ENCODE assay signal across 9 mouse cellular contexts in genomic region chr9:86360536-86360935, GRCm38 (mm10).
A peak's percentile ranks its signal among the peaks of the same experiment; 100 is the strongest.
DNase-seq lines count a peak whose midpoint lies in the region; ATAC-seq lines count a peak whose summit lies in the region.
"Had no signal": no experiment of that assay in that cellular context is flagged by ENCODE, and none has a peak within 500 bp of the region (broad histone marks: within the 10 kb centered on the region; RNA-seq: fewer than 3 reads in every experiment).

No protein-coding gene starts in this region.

- H3K27me3 ChIP-seq in hindbrain, embryonic 13.5 days: no peaks in the 10 kb centered on the region
- H3K27me3 ChIP-seq in hindbrain, embryonic 12.5 days: no peaks in the 10 kb centered on the region

- peaks cover 3% of the 10 kb centered on the region; the same call in 1 of the 2 replicates for H3K4me1 ChIP-seq in hindbrain, embryonic 13.5 days (replicated peaks)
- no peaks in the 10 kb centered on the region for H3K4me1 ChIP-seq in hindbrain, embryonic 12.5 days

- ATAC-seq in hindbrain, embryonic 13.5 days (ENCODE audit: low FRiP score): peak; percentile 80
- ATAC-seq in hindbrain, embryonic 12.5 days (ENCODE audit: low FRiP score): no peak

- H3K9me3 ChIP-seq in hindbrain, embryonic 13.5 days: no peaks in the 10 kb centered on the region
- H3K9me3 ChIP-seq in hindbrain, embryonic 12.5 days (replicated peaks): no peaks in the 10 kb centered on the region

- H3K4me2 ChIP-seq in hindbrain, embryonic 13.5 days: no peak overlapping the region
- no peak overlapping the region for H3K4me2 ChIP-seq in hindbrain, embryonic 12.5 days (replicated peaks)

- 55% methylated on average over 9 of the region's 9 CpGs for WGBS in hindbrain, embryonic 13.5 days
- 72% methylated on average over 9 of the region's 9 CpGs for WGBS in hindbrain, embryonic 12.5 days

- H3K36me3 ChIP-seq in hindbrain, embryonic 13.5 days: no peaks in the 10 kb centered on the region
- H3K36me3 ChIP-seq in hindbrain, embryonic 12.5 days: no peaks in the 10 kb centered on the region

- DNase-seq in ovary, postnatal 36 days (ENCODE audit: low spot score): peak; percentile 13
- no peak for DNase-seq in ovary, adult 18-20 months (ENCODE audit: low spot score)
- DNase-seq in kidney, adult 9 months: peak; percentile 68
- no peak for DNase-seq in gastrocnemius, postnatal 10 days
- DNase-seq in thymus, postnatal 4 days: no peak
- DNase-seq in left cerebral cortex, adult 9 months (ENCODE audit: low spot score in 2 of 2): no peak
- DNase-seq: right cerebral cortex, adult 18-20 months had no signal

- H3K4me3 ChIP-seq in hindbrain, embryonic 13.5 days: no peak overlapping the region
- H3K4me3 ChIP-seq in hindbrain, embryonic 12.5 days: no peak overlapping the region

- 0 out of 2 replicates have a peak overlapping the region, but pooled peaks have one; percentile 44 for H3K27ac ChIP-seq in hindbrain, embryonic 13.5 days
- H3K27ac ChIP-seq in hindbrain, embryonic 12.5 days: no peak overlapping the region

- no peak overlapping the region for H3K9ac ChIP-seq in hindbrain, embryonic 13.5 days
- no peak overlapping the region for H3K9ac ChIP-seq in hindbrain, embryonic 12.5 days

Comparison
In these comparisons a context has a peak if more than half of its experiments do, and no peak if none do; other contexts are left out.
1. DNase-seq: peak in ovary, postnatal 36 days (single experiment) and kidney, adult 9 months (single experiment); none in ovary, adult 18-20 months (single experiment), gastrocnemius, postnatal 10 days (single experiment), thymus, postnatal 4 days (single experiment) and left cerebral cortex, adult 9 months (0 of 2).